Mouse (Mus musculus) mature B cell (primary cell): ENCODE measurements around the gene Daam1.

Experiments
- in situ Hi-C: fragments of 300-500 bp; cut with MboI; formaldehyde crosslinking; loops from 2 replicates; pipeline ENCODE4 v1.14.3; 2019

The Daam1 gene

GRCm38 (mm10) chr12:71997364-71997763 lies 166.5 kb downstream of the Daam1 start:
- in situ Hi-C loops, result no loop called here

GRCm38 (mm10) chr12:71998653-71999052 lies 167.8 kb downstream of the Daam1 start:
- in situ Hi-C loops, result no loop called here

GRCm38 (mm10) chr12:71999671-72000070 lies 168.8 kb downstream of the Daam1 start:
- in situ Hi-C loops, result no loop called here

- in situ Hi-C loops, result no loop called here
Observed at GRCm38 (mm10) chr12:72001811-72002210, 170.9 kb downstream of the Daam1 start.

- in situ Hi-C loops, result no loop called here
Observed at GRCm38 (mm10) chr12:72005307-72005706, 174.4 kb downstream of the Daam1 start.

- in situ Hi-C loops, result no loop called here
Observed at GRCm38 (mm10) chr12:72007656-72008055, 176.8 kb downstream of the Daam1 start.

- in situ Hi-C loops, result no loop called here
Observed at GRCm38 (mm10) chr12:72009051-72009902, 178.4 kb downstream of the Daam1 start.

GRCm38 (mm10) chr12:72011404-72011803 lies 180.5 kb downstream of the Daam1 start:
- in situ Hi-C loops, result no loop called here

- in situ Hi-C loops, result no loop called here
Observed at GRCm38 (mm10) chr12:72012126-72012525, 181.2 kb downstream of the Daam1 start.

- in situ Hi-C loops, result no loop called here
Observed at GRCm38 (mm10) chr12:72013711-72014354, 183.0 kb downstream of the Daam1 start.

- in situ Hi-C loops, result no loop called here
Observed at GRCm38 (mm10) chr12:72014355-72014776, 183.5 kb downstream of the Daam1 start.

GRCm38 (mm10) chr12:72015296-72015695 lies 184.4 kb downstream of the Daam1 start:
- in situ Hi-C loops, result no loop called here

GRCm38 (mm10) chr12:72020285-72020684 lies 189.4 kb downstream of the Daam1 start:
- in situ Hi-C loops, result no loop called here

- in situ Hi-C loops, result no loop called here
Observed at GRCm38 (mm10) chr12:72021543-72021942, 190.7 kb downstream of the Daam1 start.

GRCm38 (mm10) chr12:72022790-72023189 lies 191.9 kb downstream of the Daam1 start:
- in situ Hi-C loops, result no loop called here

- in situ Hi-C loops, result no loop called here
Observed at GRCm38 (mm10) chr12:72023572-72023971, 192.7 kb downstream of the Daam1 start.

GRCm38 (mm10) chr12:72025275-72025795 lies 194.5 kb downstream of the Daam1 start:
- in situ Hi-C loops, result no loop called here

- in situ Hi-C loops, result no loop called here
Observed at GRCm38 (mm10) chr12:72031171-72031570, 200.3 kb downstream of the Daam1 start.

- in situ Hi-C loops, result no loop called here
Observed at GRCm38 (mm10) chr12:72031794-72032193, 200.9 kb downstream of the Daam1 start.

GRCm38 (mm10) chr12:72036097-72036661 lies 205.3 kb downstream of the Daam1 start:
- in situ Hi-C loops, result no loop called here

- in situ Hi-C loops, result no loop called here
Observed at GRCm38 (mm10) chr12:72037049-72037448, 206.2 kb downstream of the Daam1 start.

GRCm38 (mm10) chr12:72038866-72039265 lies 208.0 kb downstream of the Daam1 start:
- in situ Hi-C loops, result no loop called here

GRCm38 (mm10) chr12:72039501-72039900 lies 208.6 kb downstream of the Daam1 start:
- in situ Hi-C loops, result no loop called here
